Mouse (Mus musculus): ENCODE results near the gene Tmem9. TPM values are rescaled to one million over a fixed set of nuclear protein-coding genes. Genes with fewer than 3 reads are reported as not detected.

The Tmem9 gene
- polyA plus RNA-seq, 1 experiment from 2014 or later: 57.4 TPM

- H3K9me3 ChIP-seq (ENCODE audit: low read length): no peaks in the 10 kb centered on the region
- no peak overlapping the region for H3K9ac ChIP-seq (replicated peaks)
- H3K36me3 ChIP-seq (replicated peaks; ENCODE audit: insufficient read depth, low read length): no peaks in the 10 kb centered on the region
- 0 out of 2 replicates have a peak overlapping the region, but pooled peaks have one; percentile 16 for H3K27ac ChIP-seq (ENCODE audit: low read depth)
- no peak for TF ChIP-seq CTCF (IDR thresholded peaks at IDR 0.05; ENCODE audit: low read depth)
- no peak for TF ChIP-seq EP300 (IDR thresholded peaks at IDR 0.05; ENCODE audit: low read depth)
- H3K27me3 ChIP-seq (ENCODE audit: insufficient read depth, low read length): no peaks in the 10 kb centered on the region
- WGBS (ENCODE audit: insufficient replicate concordance): 58% methylated on average over 2 of the region's 2 CpGs
- H3K4me1 ChIP-seq (ENCODE audit: insufficient read depth): peaks cover 2% of the 10 kb centered on the region; the same call in 1 of the 2 replicates
- ATAC-seq: peak; percentile 57
- H3K4me2 ChIP-seq (ENCODE audit: low read depth, low read length): no peak overlapping the region; the same call in 1 of the 2 replicates
- H3K4me3 ChIP-seq (ENCODE audit: low read depth, low read length): no peak overlapping the region
- no peak for DNase-seq
Observed at GRCm38 (mm10) chr1:136001438-136001837, 6.5 kb upstream of the Tmem9 start.

- peak within 1 kb of the TSS; percentile 73 for H3K9ac ChIP-seq (replicated peaks)
- ATAC-seq (no peak), DNase-seq (no peak)
- no peak within 1 kb of the TSS for H3K27ac ChIP-seq (ENCODE audit: low read depth)
- no peaks in the 10 kb centered on the region for H3K27me3 ChIP-seq (ENCODE audit: insufficient read depth, low read length)
- peak within 1 kb of the TSS; percentile 91 for H3K4me2 ChIP-seq (ENCODE audit: low read depth, low read length)
- 78% methylated on average over 3 of the region's 3 CpGs for WGBS (ENCODE audit: insufficient replicate concordance)
- H3K4me1 ChIP-seq (ENCODE audit: insufficient read depth): peaks cover 25% of the 10 kb centered on the region
- no peaks in the 10 kb centered on the region for H3K9me3 ChIP-seq (ENCODE audit: low read length)
- H3K4me3 ChIP-seq (ENCODE audit: low read depth, low read length): peak within 1 kb of the TSS; percentile 64
- TF ChIP-seq EP300 (IDR thresholded peaks at IDR 0.05; ENCODE audit: low read depth) (no peak), CTCF (IDR thresholded peaks at IDR 0.05; ENCODE audit: low read depth) (no peak)
- no peaks in the 10 kb centered on the region for H3K36me3 ChIP-seq (replicated peaks; ENCODE audit: insufficient read depth, low read length)
Observed at GRCm38 (mm10) chr1:136006292-136006748, 1.6 kb upstream of the Tmem9 start, which contains the start of gene Igfn1. Gene Igfn1 (minus strand): TSS chr1:136006342.

GRCm38 (mm10) chr1:136008159-136008533 is 196 bp downstream of the Tmem9 start:
- no peak for TF ChIP-seq EP300 (IDR thresholded peaks at IDR 0.05; ENCODE audit: low read depth)
- TF ChIP-seq CTCF (IDR thresholded peaks at IDR 0.05; ENCODE audit: low read depth): peak; percentile 0; the same call in 1 of the 2 replicates
- 14% methylated on average over 8 of the region's 8 CpGs for WGBS (ENCODE audit: insufficient replicate concordance)
- DNase-seq (no peak), ATAC-seq (no peak)
- Histone ChIP-seq H3K27ac (ENCODE audit: low read depth) (peak overlapping the region; percentile 37), H3K9me3 (ENCODE audit: low read length) (no peaks in the 10 kb centered on the region), H3K27me3 (ENCODE audit: insufficient read depth, low read length) (no peaks in the 10 kb centered on the region), H3K9ac (replicated peaks) (no peak overlapping the region), H3K4me2 (ENCODE audit: low read depth, low read length) (peak overlapping the region; percentile 91), H3K4me3 (ENCODE audit: low read depth, low read length) (peak overlapping the region; percentile 64), H3K4me1 (ENCODE audit: insufficient read depth) (peaks cover 30% of the 10 kb centered on the region), H3K36me3 (replicated peaks; ENCODE audit: insufficient read depth, low read length) (no peaks in the 10 kb centered on the region)

DNA sequence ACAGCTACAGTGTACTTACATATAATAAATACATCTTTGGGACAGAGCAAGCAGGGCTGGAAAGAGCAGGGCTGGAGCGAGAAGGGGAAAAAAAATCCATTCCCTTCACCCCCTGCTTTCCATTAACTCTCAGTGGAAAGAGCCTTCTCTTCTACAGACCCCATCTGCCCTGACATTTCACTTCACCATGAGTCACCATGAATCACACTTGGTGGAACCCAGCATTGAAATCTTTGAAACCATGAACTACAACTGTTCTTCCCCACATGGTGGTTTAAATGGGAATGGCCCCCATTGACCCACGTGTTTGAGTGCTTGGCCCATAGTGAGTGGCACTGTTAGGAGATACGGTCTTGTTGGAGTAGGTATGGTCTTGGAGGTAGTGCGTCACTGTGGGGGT is 2.3 kb downstream of the Tmem9 start:
- Histone ChIP-seq H3K27ac (ENCODE audit: low read depth) (no peak overlapping the region), H3K9me3 (ENCODE audit: low read length) (no peaks in the 10 kb centered on the region), H3K4me3 (ENCODE audit: low read depth, low read length) (no peak overlapping the region), H3K4me2 (ENCODE audit: low read depth, low read length) (no peak overlapping the region), H3K27me3 (ENCODE audit: insufficient read depth, low read length) (no peaks in the 10 kb centered on the region), H3K4me1 (ENCODE audit: insufficient read depth) (peaks cover 45% of the 10 kb centered on the region), H3K36me3 (replicated peaks; ENCODE audit: insufficient read depth, low read length) (no peaks in the 10 kb centered on the region), H3K9ac (replicated peaks) (no peak overlapping the region)
- no peak for DNase-seq
- TF ChIP-seq EP300 (IDR thresholded peaks at IDR 0.05; ENCODE audit: low read depth): no peak
- no peak for TF ChIP-seq CTCF (IDR thresholded peaks at IDR 0.05; ENCODE audit: low read depth)
- WGBS (ENCODE audit: insufficient replicate concordance): 85% methylated on average over 4 of the region's 4 CpGs
- no peak for ATAC-seq

DNA sequence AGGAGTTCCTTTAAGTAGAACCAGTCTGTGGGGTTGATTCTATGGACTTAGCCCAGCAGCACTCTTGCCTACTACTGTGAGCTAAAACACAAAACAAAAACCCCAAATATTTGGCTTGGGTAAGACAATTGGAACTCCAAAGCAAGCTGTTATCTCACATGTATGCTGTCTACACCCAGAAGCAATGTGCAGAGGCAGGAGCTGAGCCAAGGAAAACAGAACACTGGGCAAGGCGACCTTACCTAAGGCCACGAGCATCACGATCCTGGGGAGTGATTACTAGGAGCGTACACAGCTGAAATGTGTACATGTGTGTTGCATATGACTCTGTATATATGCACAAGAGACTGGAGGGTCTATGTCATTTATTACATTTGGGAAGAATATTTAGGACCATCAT is 5.6 kb downstream of the Tmem9 start:
- no peak overlapping the region for H3K9ac ChIP-seq (replicated peaks)
- ATAC-seq (peak; percentile 24; the same call in 1 of the 2 replicates), DNase-seq (no peak)
- no peaks in the 10 kb centered on the region for H3K9me3 ChIP-seq (ENCODE audit: low read length)
- H3K27me3 ChIP-seq (ENCODE audit: insufficient read depth, low read length): no peaks in the 10 kb centered on the region
- H3K27ac ChIP-seq (ENCODE audit: low read depth): peak overlapping the region; percentile 86
- peaks cover 47% of the 10 kb centered on the region for H3K4me1 ChIP-seq (ENCODE audit: insufficient read depth)
- no peak overlapping the region for H3K4me2 ChIP-seq (ENCODE audit: low read depth, low read length)
- H3K4me3 ChIP-seq (ENCODE audit: low read depth, low read length): no peak overlapping the region
- WGBS (ENCODE audit: insufficient replicate concordance): 45% methylated on average over 4 of the region's 4 CpGs
- TF ChIP-seq CTCF (IDR thresholded peaks at IDR 0.05; ENCODE audit: low read depth) (no peak), EP300 (IDR thresholded peaks at IDR 0.05; ENCODE audit: low read depth) (no peak)
- H3K36me3 ChIP-seq (replicated peaks; ENCODE audit: insufficient read depth, low read length): no peaks in the 10 kb centered on the region

GRCm38 (mm10) chr1:136014796-136015502 is 7.0 kb downstream of the Tmem9 start:
- WGBS (ENCODE audit: insufficient replicate concordance): 40% methylated on average over 2 of the region's 2 CpGs
- TF ChIP-seq CTCF (IDR thresholded peaks at IDR 0.05; ENCODE audit: low read depth): no peak
- TF ChIP-seq EP300 (IDR thresholded peaks at IDR 0.05; ENCODE audit: low read depth): peak; percentile 100
- DNase-seq: no peak
- Histone ChIP-seq H3K9me3 (ENCODE audit: low read length) (no peaks in the 10 kb centered on the region), H3K27ac (ENCODE audit: low read depth) (peak overlapping the region; percentile 86), H3K4me1 (ENCODE audit: insufficient read depth) (peaks cover 45% of the 10 kb centered on the region), H3K4me2 (ENCODE audit: low read depth, low read length) (peak overlapping the region; percentile 53), H3K4me3 (ENCODE audit: low read depth, low read length) (0 out of 2 replicates have a peak overlapping the region, but pooled peaks have one; percentile 7), H3K9ac (replicated peaks) (no peak overlapping the region), H3K36me3 (replicated peaks; ENCODE audit: insufficient read depth, low read length) (no peaks in the 10 kb centered on the region), H3K27me3 (ENCODE audit: insufficient read depth, low read length) (no peaks in the 10 kb centered on the region)
- ATAC-seq: peak; percentile 58

All from liver, postnatal 0 days (tissue).